Mouse (Mus musculus): ENCODE data around the gene Tlcd1. TPM values are rescaled to one million over a fixed set of nuclear protein-coding genes. Genes with fewer than 3 reads are reported as not detected.

Tlcd1 gene
- polyA plus RNA-seq, 1 experiment from 2014 or later = 50.3 TPM

DNA sequence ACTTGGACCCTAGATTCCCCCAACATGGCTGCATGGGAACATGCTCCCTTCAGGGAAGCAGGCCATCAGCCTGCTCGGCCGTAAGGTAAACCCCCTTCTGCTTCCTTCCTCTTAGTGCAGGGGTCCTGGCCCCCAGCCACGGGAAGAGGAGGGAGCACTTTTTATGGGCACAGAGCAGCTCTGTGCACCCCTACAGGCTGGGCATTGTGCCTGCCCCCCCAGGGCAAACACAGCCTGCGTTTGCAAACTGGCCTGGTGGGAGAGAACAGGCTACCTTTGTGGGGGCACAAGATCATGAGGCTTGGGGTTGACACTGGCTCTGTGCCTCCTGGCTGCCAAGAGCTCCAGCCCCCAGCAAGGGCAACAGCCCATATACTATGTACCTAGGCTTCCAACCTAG, 14.5 kb upstream of the Tlcd1 start:
- Histone ChIP-seq H3K36me3 (peaks cover 61% of the 10 kb centered on the region), H3K4me1 (replicated peaks) (peaks cover 77% of the 10 kb centered on the region), H3K4me3 (replicated peaks) (peak overlapping the region; percentile 95; the same call in 1 of the 2 replicates), H3K9ac (peak overlapping the region; percentile 99), H3K27ac (peak overlapping the region; percentile 91), H3K4me2 (peak overlapping the region; percentile 100), H3K27me3 (no peaks in the 10 kb centered on the region), H3K9me3 (replicated peaks) (no peaks in the 10 kb centered on the region)
- WGBS (ENCODE audit: insufficient replicate concordance) = 61% methylated on average over 4 of the region's 4 CpGs
- DNase-seq = no peak
- ATAC-seq (ENCODE audit: low read depth) = no peak

DNA sequence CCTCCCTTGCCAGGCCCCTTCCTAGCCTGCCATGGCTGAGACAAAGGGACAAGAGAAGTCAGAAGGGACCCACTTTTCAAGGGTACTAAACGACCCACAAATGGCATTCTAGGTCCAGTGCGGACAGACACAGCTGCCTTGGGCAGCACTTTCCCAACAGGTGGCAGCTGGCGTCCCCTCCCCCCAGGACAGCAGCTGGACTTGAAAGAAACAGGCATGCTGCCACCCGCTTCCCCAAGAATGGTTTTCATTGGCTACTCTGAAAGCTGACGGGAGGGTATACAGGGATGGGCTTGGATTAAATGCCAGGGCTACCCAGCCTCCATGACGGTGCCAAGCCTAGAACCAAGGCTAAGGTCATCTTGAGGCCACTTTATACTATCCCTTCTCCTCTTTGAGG, 14.0 kb upstream of the Tlcd1 start:
- Histone ChIP-seq H3K36me3 (peaks cover 57% of the 10 kb centered on the region), H3K9me3 (replicated peaks) (no peaks in the 10 kb centered on the region), H3K4me2 (peak overlapping the region; percentile 100), H3K4me3 (replicated peaks) (peak overlapping the region; percentile 95), H3K4me1 (replicated peaks) (peaks cover 82% of the 10 kb centered on the region), H3K9ac (peak overlapping the region; percentile 99), H3K27ac (peak overlapping the region; percentile 91), H3K27me3 (no peaks in the 10 kb centered on the region)
- ATAC-seq (ENCODE audit: low read depth) (no peak), DNase-seq (no peak)
- WGBS (ENCODE audit: insufficient replicate concordance) = 74% methylated on average over 6 of the region's 6 CpGs

DNA sequence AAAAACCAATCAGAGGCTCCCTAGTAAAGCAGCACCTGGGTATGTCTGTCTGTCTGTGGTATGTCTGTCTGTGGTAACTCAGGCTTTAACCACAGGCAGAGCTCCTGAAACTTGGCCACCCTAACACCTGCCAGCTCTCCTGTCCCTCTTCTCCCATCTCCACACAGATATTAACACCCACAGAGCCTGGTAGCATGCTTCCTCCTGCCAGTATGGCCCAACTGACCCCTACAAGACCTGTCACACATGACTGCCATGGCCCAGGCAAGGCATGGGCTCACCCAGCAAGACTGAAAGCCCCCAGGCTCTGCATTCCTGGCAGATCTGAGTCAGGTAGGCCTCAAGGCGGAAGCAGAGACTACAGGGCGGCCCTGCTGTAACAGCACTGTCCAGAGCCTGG, 13.5 kb upstream of the Tlcd1 start:
- peaks cover 51% of the 10 kb centered on the region for H3K36me3 ChIP-seq
- ATAC-seq (ENCODE audit: low read depth) (no peak), DNase-seq (no peak)
- H3K9me3 ChIP-seq (replicated peaks) = no peaks in the 10 kb centered on the region
- H3K27me3 ChIP-seq = no peaks in the 10 kb centered on the region
- H3K27ac ChIP-seq = peak overlapping the region; percentile 91
- H3K9ac ChIP-seq = peak overlapping the region; percentile 99
- H3K4me3 ChIP-seq (replicated peaks) = peak overlapping the region; percentile 95
- peak overlapping the region; percentile 100 for H3K4me2 ChIP-seq
- peaks cover 86% of the 10 kb centered on the region for H3K4me1 ChIP-seq (replicated peaks)
- 87% methylated on average over 2 of the region's 2 CpGs for WGBS (ENCODE audit: insufficient replicate concordance)

DNA sequence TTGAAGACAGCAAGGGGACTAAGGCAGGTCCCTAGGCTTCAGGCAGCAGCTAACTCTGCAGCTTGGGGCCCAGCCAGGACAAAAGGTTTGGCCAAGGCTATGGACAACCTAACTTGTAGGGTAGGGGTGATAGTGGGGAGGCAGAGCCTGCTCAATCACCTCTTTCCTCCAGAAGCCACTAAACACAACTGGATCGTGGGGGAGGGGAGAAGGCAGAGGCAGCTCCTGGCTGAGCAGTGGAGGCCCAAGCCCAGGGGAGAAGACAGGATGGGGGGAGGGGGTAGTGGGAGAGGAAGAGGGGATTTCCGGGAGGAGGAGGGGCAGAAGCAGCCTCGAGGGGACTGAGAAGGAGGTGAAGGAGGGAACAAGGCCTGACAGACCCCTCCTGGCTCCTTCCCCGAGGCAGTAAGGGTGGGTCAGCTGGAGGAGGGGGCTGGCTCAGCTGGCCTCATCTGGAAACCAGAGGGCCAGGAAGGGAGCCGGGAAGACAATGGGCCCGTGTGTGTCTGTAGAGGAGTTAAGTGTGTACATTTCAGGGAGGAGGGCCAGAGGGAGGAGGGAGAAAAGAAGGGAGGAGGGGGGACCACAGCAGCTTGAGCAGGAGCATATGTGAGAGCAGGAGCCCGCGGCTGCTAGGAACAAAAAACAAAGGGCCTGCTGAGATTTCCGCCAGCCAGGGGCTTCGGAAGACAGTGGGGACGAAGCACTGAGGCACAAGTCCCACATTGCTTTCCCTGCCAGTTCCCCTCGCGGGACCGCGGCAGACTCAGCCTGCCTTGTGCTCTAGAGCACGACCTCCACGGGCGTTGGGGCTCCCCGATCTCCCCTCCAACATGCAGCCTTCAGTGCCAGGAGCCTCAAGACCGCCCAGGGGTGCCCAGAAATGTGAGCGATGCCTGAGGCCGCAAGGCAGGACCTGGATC, 12.6 kb upstream of the Tlcd1 start:
- Histone ChIP-seq H3K4me2 (peak overlapping the region; percentile 100), H3K27ac (peak overlapping the region; percentile 91), H3K36me3 (peaks cover 42% of the 10 kb centered on the region), H3K9me3 (replicated peaks) (no peaks in the 10 kb centered on the region), H3K9ac (peak overlapping the region; percentile 99), H3K4me1 (replicated peaks) (peaks cover 91% of the 10 kb centered on the region), H3K4me3 (replicated peaks) (peak overlapping the region; percentile 95), H3K27me3 (no peaks in the 10 kb centered on the region)
- ATAC-seq (ENCODE audit: low read depth) = no peak
- 2% methylated on average over 22 of the region's 22 CpGs for WGBS (ENCODE audit: insufficient replicate concordance)
- no peak for DNase-seq

DNA sequence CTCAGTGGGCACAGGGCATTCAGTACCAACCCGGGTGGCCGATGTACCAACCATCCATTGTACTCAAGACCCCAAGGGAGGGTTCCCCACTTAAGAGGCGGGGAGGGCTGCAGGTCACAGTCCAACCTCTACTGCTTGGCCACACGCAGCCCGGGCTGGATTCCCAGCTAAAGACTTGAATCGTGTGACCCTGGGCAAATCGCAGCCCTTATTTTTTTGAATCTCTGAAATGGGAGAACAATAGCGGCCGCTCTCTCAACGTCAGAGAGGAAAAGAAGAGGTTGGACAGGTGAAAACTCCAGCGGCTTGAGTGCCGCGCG, 11.9 kb upstream of the Tlcd1 start:
- Histone ChIP-seq H3K4me1 (replicated peaks) (peaks cover 92% of the 10 kb centered on the region), H3K4me2 (peak overlapping the region; percentile 100), H3K9ac (peak overlapping the region; percentile 99), H3K27ac (peak overlapping the region; percentile 91), H3K27me3 (no peaks in the 10 kb centered on the region), H3K4me3 (replicated peaks) (peak overlapping the region; percentile 95), H3K36me3 (peaks cover 39% of the 10 kb centered on the region), H3K9me3 (replicated peaks) (no peaks in the 10 kb centered on the region)
- DNase-seq = no peak
- ATAC-seq (ENCODE audit: low read depth) = no peak
- 0% methylated on average over 14 of the region's 14 CpGs for WGBS (ENCODE audit: insufficient replicate concordance)

DNA sequence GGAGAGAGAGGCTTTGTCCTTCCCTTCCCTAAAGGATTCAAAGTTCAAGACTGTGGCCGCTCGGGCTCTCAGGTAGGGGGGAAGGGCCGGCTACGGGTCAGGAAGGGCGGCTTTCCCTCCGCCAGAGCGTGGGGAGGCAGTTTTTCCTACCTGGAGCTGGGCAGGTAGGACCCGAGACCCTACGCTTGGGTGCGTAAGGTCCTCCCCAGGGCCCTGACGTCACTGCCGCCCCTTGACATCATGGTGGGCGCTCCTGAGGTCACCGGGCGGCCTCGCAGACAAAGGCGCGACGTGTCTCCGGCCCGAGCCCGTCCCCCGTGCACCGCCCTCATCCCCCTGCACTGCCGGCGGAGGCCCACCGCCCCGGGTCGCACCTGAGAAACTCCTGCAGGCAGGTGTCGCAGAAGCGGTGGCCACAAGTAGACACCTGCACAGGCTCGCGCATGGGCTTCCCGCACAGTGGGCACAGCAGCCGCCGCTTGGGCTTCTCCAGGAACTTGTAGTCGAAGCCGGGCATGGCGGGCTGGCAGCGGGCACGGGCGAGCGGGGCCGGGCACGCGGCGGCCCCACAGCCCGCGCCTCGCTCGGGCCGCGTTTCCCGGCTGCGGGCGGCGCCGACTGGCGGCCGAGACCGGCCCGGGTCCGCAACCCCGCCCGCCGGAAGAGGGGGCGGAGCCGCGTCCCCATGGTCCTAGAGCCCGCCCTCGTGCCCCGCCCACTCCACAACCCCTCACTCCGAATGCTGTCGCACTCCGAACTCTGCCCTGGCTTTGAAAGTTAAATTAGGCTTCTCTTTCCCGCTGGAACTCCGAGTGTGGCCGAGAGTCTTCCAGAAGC, 11.4 kb upstream of the Tlcd1 start, which contains the start of gene Traf4:
TSS of gene Traf4 (minus strand) at position 666 of the 837 bp plus-strand sequence.
- Histone ChIP-seq H3K4me2 (peak within 1 kb of the TSS; percentile 100), H3K36me3 (peaks cover 34% of the 10 kb centered on the region), H3K9me3 (replicated peaks) (no peaks in the 10 kb centered on the region), H3K4me3 (replicated peaks) (peak within 1 kb of the TSS; percentile 95), H3K4me1 (replicated peaks) (peaks cover 92% of the 10 kb centered on the region), H3K27me3 (no peaks in the 10 kb centered on the region), H3K27ac (peak within 1 kb of the TSS; percentile 91), H3K9ac (peak within 1 kb of the TSS; percentile 99)
- under 1% methylated on average over 76 of the region's 78 CpGs for WGBS (ENCODE audit: insufficient replicate concordance)
- DNase-seq = peak; percentile 73
- peak; percentile 79 for ATAC-seq (ENCODE audit: low read depth)

DNA sequence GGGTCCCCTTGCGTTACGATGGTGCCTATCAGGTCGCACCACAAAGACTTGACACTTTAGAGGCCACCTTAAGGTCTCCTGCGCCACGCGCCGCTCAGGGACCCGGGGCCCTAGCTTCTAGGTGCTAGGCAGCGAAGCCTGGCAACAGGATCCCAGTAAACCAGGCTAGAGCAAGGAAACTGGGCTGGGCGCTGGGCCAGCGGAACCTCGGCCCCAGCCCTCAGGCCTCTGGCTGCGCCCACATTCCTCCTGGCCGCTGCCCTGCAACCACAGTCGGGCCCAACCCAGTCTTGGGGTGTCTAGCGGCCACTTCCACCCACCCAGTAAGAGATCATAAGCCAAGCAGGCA, 10.8 kb upstream of the Tlcd1 start:
- Histone ChIP-seq H3K9ac (peak overlapping the region; percentile 99), H3K27me3 (no peaks in the 10 kb centered on the region), H3K36me3 (peaks cover 30% of the 10 kb centered on the region), H3K9me3 (replicated peaks) (no peaks in the 10 kb centered on the region), H3K4me1 (replicated peaks) (peaks cover 92% of the 10 kb centered on the region), H3K4me3 (replicated peaks) (peak overlapping the region; percentile 95), H3K4me2 (peak overlapping the region; percentile 100), H3K27ac (peak overlapping the region; percentile 91)
- ATAC-seq (ENCODE audit: low read depth) (peak; percentile 19), DNase-seq (no peak)
- 4% methylated on average over 16 of the region's 16 CpGs for WGBS (ENCODE audit: insufficient replicate concordance)

DNA sequence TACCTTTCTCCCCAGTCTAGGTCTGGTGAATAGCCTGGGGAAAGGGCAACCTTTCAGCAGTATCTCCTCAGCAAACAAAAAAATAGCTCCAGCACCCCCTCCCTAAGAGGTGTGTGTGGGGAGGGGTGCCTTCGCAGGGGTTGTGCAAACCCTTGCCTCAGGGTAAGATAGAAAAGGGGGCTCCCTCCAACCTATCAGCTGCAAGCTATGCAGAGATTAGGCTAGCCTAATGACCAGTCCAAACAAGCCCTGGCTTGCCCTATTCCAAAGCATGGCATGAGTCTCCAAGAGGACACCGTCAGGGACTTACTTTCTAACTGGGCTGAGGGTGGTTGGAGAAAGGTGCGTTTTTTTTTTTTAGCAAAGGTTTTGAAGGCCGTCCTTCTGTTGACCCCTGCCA, 10.3 kb upstream of the Tlcd1 start:
- peak overlapping the region; percentile 100 for H3K4me2 ChIP-seq
- H3K36me3 ChIP-seq = peaks cover 30% of the 10 kb centered on the region
- WGBS (ENCODE audit: insufficient replicate concordance) = 51% methylated on average over 4 of the region's 4 CpGs
- H3K9ac ChIP-seq = peak overlapping the region; percentile 99
- no peaks in the 10 kb centered on the region for H3K27me3 ChIP-seq
- H3K4me1 ChIP-seq (replicated peaks) = peaks cover 92% of the 10 kb centered on the region
- H3K27ac ChIP-seq = peak overlapping the region; percentile 91
- no peaks in the 10 kb centered on the region for H3K9me3 ChIP-seq (replicated peaks)
- H3K4me3 ChIP-seq (replicated peaks) = peak overlapping the region; percentile 95
- no peak for DNase-seq
- no peak for ATAC-seq (ENCODE audit: low read depth)

DNA sequence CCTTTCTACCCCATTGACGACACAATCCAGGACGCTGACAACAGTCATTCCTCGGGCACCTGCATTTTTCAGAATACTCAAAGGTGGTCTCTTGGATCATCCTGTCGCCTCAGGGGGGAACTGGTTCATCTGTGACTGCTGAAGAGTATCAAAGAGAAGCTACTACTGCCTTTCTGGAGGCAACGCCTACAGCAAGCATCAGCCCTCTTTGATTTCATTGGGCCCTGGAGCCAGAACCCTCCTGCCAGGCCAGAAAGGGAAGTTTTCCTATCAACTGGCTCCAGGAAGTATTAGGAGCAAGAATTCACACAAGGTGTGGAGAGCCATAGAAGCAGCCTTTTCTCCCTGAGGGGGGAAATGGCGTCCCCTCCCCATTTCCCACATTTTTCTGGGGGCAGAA, 9.9 kb upstream of the Tlcd1 start:
- Histone ChIP-seq H3K4me3 (replicated peaks) (no peak overlapping the region), H3K27ac (peak overlapping the region; percentile 91), H3K9ac (peak overlapping the region; percentile 62), H3K27me3 (no peaks in the 10 kb centered on the region), H3K36me3 (peaks cover 26% of the 10 kb centered on the region), H3K4me2 (peak overlapping the region; percentile 100), H3K9me3 (replicated peaks) (no peaks in the 10 kb centered on the region), H3K4me1 (replicated peaks) (peaks cover 89% of the 10 kb centered on the region)
- 63% methylated on average over 6 of the region's 6 CpGs for WGBS (ENCODE audit: insufficient replicate concordance)
- DNase-seq = no peak
- ATAC-seq (ENCODE audit: low read depth) = no peak

DNA sequence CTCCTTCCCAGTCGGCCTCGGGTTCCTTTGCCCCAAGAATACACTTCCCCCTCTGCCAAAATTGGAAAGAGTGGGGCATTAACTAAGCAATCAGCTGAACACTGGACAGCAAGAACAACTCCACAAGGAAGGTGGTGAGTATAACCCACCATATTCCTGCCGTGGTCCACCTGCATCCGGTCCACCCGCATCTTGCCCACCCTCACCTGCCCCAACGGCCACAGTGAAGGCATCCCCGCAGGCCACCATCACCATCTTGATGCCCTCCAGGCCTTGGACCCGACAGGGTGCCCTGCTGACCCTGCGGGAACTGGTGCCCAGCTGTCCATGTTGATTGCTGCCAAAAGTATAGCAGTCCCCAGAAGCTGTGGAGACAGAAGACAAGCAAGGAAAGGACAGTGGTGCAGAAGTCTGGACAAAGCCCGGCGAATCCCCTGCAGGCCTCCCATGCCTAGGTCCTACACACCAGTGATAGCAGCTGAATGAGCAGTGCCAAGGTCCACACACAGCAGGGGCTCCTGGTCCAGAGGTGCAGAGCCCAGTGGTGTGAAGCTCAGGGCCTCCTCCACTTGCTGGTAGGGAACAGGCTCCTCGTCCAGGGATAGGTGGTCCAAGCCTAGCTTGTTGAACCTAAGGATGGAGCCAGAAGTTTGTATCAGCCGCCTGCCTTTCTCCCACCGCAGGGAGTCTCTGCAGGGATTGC, 9.1 kb upstream of the Tlcd1 start:
- DNase-seq (no peak), ATAC-seq (ENCODE audit: low read depth) (no peak)
- WGBS (ENCODE audit: insufficient replicate concordance) = 89% methylated on average over 14 of the region's 14 CpGs
- Histone ChIP-seq H3K4me3 (replicated peaks) (no peak overlapping the region), H3K9ac (peak overlapping the region; percentile 62), H3K27me3 (no peaks in the 10 kb centered on the region), H3K4me2 (peak overlapping the region; percentile 73), H3K27ac (peak overlapping the region; percentile 91), H3K36me3 (peaks cover 24% of the 10 kb centered on the region), H3K4me1 (replicated peaks) (peaks cover 89% of the 10 kb centered on the region), H3K9me3 (replicated peaks) (no peaks in the 10 kb centered on the region)
